Mouse (Mus musculus): ENCODE measurements around the gene Fam181a.

GRCm38 (mm10) chr12:103331491-103331890, 20.7 kb downstream of the Fam181a start:
- no peak for TF ChIP-seq CTCF (IDR thresholded peaks at IDR 0.05; ENCODE audit: low read depth)
- TF ChIP-seq EP300 (IDR thresholded peaks at IDR 0.05; ENCODE audit: low read depth), result no peak

Measured in heart, postnatal 0 days (tissue).